Mouse (Mus musculus) fat pad, adult 2 months (tissue): ENCODE results near the gene Pabpn1.
"Not testable (repeated sequence)": the region's sequence is repeated elsewhere in the genome, so short reads cannot be mapped to it uniquely, and the experiment has no call there.

Experiments
- DNase-seq: peaks from one replicate; pipeline ENCODE4 v3.0.0-alpha.2; 2011; ENCODE audit warnings: low read depth, low spot score; ENCODE audit errors: extremely low read depth

The Pabpn1 gene

DNA sequence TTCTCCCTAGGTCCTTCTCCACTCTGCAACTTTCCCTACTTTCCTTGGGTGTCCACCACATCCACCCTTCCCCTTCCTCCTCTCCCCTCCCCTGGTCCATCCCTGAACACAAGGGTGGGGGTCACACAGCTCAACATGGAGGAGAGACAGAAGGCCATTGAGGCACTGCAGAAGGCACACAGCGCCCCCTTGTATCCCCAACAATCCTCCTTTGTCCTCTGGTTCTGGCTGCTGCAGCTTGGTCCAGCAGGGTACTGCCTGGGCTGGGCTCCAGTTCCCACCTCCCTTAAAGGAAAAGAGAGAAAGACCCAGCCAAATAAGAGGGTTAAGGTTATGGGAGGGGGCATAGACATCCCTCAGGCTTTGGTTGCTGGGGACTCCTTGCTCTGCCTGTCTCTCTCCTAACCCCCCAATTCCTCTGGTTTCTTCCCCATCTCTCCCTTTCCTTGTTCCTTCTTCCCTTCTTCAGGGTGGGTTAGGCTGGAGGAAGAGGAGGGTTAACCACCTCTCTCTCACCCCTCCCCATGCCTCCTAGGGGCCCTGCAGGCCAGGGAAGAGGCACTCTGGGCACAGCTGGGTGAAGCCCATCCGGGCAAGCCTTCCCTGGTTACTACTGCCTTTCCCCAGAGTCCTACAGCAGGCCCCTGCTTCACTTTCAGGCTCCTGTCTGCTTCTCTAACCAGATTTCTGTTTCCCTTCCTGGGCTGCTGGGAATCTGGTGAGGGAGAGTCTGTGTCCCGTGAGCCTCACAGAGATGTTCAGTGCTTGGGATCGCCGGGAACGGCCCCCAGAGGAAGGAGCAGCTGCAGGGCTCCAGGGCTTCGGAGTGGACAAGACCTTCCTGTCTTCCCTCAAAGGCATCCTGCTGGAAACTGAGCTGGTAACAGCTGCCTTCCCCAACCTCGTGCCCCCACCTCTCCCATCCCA lies 43.9 kb downstream of the Pabpn1 start, which contains the start of gene Cmtm5:
Gene Cmtm5 (plus strand): TSS at position 358 of the 927 bp plus-strand sequence.
- DNase-seq, result no peak

DNA sequence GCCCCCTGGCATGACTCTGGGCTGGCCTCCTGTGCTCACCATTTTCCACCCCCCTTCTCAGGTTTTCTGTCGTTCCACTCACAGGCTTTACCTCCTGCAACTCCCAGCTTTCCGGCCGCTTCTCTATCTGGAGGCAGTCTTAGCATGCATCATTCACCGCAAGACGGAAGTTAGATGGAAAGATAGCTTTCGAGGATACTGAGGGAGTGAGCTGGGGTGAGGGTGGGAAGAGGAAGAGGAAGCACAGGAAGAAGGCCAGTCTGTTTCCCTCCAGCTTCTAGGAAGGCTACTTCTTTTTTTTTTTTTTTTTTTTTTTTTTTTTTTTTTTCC lies 44.5 kb downstream of the Pabpn1 start:
- DNase-seq, result no peak

DNA sequence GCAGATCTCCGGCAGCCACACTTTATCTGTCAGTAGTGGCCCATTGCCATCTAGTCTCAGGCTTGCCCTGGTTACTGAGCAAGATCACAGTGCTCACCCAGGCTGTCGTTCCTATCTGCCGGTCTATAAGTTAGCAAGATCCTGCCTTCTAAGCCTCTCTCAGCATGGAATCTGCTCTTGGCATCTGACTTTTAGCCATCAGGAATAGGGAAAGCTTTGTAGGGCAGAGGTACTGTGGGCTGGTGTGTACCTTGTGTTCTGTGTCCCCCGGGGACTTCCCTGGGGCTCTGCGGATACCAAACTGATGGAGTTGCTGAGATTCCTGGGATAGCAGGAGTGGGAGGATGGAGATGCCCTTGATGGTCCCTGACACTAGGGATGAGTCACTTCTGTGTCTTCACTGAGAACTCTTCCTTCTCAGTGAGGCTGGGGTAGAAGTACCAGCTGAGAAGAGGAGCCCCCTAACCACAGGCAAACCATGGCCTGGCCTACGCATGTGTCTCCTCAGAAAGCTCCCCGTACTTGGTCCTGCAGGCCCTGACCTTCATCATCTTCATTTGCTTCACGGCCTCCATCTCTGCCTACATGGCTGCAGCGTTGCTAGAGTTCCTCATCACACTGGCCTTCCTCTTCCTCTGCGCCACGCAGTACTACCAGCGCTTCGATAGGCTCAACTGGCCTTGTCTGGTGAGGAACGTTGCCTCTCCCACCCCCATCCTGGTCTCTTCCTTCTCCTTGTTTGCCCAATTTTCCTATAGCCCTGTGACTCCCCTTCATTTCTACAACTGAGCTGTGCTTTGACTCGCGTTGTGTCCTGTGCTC lies 45.3 kb downstream of the Pabpn1 start:
- DNase-seq, result no peak

DNA sequence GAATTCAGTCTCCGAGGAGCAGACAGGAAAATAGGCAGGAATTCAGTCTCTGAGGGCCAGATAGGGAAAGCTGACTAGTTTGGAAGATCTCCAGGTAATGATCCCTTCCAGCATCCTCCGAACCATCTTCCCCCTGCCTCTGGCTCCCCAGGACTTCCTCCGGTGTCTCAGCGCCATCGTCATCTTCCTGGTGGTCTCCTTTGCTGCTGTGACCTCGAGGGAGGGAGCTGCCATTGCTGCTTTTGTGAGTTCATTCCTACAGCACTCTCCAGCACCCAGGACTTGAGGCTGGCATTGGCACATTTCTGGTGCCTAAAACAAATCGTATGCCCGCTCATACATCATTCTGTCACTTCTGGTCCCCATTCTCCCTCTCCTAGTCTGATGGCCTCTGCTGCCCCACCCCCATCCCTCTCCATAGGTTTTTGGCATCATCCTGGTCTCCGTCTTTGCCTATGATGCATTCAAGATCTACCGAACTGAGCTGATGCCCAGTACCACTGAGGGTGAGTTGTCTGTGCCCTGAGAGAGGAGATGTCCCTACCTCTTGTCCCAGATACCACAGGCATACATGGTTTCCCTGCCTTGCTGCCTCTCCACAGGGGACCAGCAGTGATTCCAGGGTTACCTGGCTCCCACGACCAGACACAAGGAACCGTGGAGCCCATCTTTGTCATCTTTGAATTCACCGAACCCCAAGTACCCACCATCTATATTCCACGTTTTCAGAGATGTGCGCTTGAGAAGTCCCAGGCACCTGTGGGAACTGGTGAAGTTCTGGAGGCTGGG lies 46.3 kb downstream of the Pabpn1 start:
- DNase-seq, result no peak

DNA sequence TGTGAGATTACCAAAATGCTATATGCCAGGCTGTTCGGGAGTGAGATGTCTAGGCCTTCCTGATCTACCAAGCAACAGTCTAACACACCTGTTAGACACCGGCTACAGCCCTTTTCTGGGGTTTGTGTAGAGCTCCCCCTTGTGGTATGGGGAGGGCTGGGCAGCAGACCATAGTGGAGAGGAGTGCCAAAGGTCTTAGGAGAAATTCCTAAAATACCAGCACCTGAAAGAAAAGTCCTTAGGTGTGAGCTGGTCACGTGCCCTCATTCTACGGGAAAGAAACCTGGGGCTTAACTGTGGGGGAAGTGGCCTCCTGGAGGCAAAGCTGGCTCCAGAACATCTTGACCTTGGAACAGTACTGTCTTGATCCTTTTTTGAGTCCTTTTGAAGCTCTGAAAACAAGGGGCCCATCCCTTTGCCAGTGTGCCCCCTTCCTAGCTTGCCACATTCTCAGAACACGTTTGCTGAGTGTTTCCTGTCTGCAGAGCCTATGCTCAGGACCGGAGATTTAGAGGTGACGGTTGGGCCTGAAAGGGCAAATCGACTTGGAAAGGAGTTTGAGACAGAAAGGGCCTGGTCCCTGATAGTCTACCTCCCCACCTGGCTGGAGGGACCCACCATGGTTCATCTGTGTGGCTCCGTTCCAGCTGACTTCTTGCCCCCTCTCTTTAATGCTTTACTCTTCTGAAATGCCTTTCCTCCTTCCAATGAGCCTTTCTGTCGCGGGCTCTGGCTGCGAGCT lies 47.3 kb downstream of the Pabpn1 start:
- DNase-seq, result no peak

DNA sequence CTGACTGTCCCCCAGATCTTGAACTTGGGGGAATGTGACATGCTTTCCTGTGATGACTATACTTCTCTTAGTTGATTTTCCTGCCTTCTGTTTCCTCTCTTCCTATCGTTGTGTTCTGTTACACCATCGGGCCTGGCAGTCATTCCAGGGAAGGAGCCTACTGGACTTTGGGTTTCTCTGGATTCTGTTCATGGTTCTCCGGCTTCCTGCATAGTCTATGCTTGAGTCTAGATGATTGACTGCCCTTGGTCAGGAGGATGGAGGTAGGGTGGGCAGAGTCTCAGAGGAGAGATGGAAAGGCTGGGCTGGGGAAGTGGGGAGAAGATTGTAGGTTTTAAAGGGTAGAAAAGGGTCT lies 47.9 kb downstream of the Pabpn1 start:
- no peak for DNase-seq

DNA sequence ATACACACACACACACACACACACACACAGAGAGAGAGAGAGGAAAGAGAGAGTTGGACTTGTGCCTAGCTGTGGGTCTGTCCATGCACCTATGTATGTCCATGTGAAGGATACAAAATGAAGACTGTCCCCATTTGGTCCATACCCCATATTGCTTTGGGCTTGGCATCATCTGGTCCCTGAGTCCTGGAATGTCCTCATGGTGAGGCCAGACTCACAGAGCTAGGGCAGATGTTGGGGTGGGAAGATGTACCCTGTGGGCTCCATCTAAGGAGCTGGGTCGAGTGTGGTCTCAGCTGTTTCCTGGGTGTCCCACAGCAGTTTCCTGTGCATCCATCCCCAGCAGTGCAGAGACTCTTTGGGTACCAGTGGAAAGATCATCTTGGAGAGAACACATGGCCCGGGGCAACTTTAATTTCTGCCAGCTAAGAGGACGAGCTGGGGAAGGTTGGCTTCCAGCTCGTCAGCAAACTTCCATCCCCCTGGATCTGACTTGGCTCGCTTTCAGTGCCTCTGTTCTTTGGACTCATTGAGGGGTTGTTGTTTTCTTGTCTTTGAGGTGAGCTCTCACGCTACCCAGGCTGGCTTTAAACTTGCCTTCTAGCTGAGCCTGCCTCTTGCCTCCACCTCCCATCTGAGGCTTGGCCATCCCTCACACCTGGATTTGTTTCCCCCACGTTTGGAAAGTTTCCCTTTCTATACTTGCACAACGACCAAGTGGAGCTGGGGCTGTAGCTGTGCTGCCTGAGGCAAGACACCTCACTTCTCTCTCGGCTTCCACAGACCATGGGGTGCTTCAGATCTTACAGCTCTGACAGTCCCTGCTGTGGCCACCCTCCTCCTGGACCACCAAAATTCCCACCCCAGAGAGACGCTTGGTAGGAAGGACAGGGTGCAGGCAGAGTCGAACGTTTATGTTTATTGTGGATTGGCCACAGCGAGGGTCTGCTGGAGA lies 49.0 kb downstream of the Pabpn1 start:
- no peak for DNase-seq

DNA sequence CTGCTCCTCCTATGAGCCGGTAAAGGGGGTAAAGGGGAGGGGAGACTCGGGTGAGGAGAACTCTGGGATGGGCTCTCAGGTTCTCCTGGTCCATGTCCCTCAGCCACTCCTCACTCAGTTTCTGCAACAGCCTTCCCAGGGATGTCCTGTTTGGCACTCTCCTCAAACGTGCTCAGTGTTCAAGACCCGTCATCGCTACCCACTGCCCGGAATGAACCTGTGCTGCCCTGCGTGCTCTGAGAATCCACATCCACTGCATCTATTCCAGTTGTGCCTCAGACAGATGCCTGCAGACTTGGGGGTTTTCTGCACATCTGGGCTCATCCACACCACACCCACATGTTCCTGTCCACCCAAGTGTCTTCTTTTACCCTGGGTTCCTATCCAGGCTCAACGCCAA lies 50.2 kb downstream of the Pabpn1 start:
- DNase-seq, result no peak

DNA sequence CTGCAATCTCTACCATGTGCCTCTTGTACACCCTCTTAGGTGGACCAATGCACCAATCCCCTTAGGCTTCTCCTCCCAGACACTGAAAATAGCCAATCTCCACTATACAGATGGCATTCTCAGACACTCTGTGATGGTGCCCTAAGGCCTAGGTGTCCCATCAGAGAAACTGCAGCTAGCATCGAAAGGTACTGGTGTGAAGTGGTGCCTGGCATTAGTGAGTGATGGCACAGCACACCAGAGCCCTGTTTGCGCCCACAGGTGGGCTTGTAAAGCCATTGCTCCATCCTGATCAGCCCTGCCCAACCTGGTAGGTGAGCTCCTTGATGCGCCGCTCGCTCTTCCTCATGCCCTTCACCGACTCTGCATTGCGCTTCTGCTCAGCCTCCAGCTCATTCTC lies 51.7 kb downstream of the Pabpn1 start:
- no peak for DNase-seq

DNA sequence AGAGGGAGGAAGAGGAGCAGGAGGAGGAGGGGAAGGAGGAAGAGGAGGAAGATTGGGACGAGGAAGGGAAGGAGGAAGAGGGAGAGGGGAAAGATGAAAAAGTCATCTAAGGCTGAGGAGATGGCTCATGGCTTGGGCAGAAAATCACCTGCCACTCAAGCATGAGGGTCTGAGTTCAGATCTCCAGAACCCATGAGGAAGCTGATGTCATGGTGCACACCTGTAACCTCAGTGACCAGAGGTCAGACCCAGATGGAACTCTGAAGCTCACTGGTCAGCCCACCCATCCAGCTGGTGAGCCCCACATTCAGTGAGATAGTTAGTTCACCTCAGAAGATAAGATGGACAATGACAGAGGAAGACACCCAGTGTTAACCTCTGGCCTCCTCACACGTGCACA lies 52.6 kb downstream of the Pabpn1 start:
- DNase-seq, result no peak

DNA sequence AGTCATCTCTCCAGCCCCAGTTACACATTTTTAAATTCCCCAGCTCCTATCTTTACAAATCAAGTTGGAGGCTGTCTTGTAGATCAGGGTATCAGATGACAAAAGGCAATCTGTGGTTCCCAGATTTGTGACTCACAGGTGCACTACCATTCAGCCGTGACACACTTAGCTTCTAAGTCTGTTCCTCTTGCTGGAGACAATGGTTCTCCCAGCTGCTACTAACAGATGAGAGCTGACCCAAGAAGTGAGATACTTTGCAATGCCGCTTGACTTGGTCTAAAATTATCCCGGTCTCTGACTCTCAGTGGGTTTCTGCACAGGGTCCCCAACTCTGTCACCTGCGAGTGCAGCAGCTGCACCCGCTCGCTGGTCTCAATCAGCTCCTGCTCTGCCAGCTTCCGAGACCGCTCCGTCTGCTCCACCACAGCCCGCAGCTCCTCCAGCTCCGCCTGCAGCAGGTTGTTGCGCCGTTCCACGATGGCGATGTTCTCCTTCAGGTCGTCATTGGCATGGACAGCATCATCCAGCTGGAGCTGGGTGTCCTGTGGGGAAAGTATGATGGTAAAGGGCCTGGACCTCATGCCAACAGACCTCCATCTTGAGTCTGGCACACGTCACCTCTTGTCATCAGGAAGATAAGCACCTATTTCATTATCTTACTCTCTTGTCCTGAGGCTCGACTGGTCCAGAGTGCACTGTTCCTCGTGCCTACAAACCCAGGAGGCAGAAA lies 53.8 kb downstream of the Pabpn1 start:
- DNase-seq, result no peak

DNA sequence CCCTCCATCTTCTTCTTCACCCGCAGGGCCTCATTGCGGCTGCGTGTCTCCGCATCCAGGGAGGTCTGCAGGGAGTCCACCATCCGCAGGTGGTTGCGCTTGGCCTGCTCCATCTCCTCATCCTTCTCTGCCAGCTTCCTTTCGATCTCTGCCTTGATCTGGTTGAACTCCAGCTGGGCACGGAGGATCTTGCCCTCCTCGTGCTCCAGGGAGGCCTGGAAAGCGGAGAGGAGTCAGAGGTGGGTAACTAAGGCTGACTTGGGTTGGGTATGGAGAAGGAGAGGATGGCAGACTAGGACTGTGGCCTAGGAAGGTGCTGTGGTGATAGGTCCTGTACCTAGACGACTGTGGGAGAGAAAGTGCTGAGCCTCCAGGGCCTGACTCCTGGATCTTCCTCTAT lies 54.7 kb downstream of the Pabpn1 start:
- DNase-seq, result not testable (repeated sequence)
